Mouse (Mus musculus) megakaryocyte-erythroid progenitor cell, adult 5-6 weeks (primary cell): ENCODE measurements around the gene Sec22a. TPM values are rescaled to one million over a fixed set of nuclear protein-coding genes. Genes with fewer than 3 reads are reported as not detected.

Experiments
- ATAC-seq: replicated peaks from 2 replicates; pipeline ENCODE4 v1.8.0; 2016; ENCODE audit warnings: mild to moderate bottlenecking, inconsistent platforms; ENCODE audit not compliant: severe bottlenecking, poor library complexity, low FRiP score, low TSS enrichment
- total RNA-seq, 2 experiments: library from RNA; stranded (forward) in 1 of 2; stranded (reverse) in 1 of 2; fragments of 200-1000, 215-1000 nt in 1 of 2; fragments of >200 nt in 1 of 2; fragmentation: Nextera tagmentation in 1 of 2; gene quantifications; 2 replicates each; pipeline ENCODE4 v1.2.3; 2014 to 2017

Gene Sec22a
- total RNA-seq (2014; fragmentation: Nextera tagmentation) (9.8 and 13.7 TPM in 2 replicates), total RNA-seq (2017) (8.5 and 16.2 TPM in 2 replicates)

GRCm38 (mm10) chr16:35363150-35364062 lies at the start of gene Sec22a:
TSS of gene Sec22a (minus strand) at chr16:35363918.
- peak; percentile 99 for ATAC-seq

DNA sequence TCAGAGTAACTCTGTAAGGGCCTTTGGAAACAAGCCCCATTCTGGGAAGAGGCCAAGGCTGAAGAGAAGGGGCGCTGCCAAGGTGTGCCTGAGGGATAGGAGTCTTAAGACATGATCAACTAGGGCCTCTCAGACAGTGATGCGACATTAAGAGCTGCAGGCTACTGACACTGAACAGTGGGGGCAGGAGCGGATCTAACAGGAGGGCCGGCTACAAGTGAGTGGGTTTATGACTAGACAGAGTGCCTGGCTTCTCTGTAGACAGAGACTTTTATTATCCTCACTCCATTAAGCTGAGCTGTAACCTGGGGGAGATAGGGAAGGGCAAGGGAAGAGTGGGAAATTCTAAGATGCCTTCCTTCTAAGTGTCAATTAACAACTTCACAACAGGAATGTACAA lies 43.0 kb upstream of the Sec22a start:
- no peak for ATAC-seq

GRCm38 (mm10) chr16:35406166-35406565 lies 42.4 kb upstream of the Sec22a start:
- ATAC-seq = no peak

DNA sequence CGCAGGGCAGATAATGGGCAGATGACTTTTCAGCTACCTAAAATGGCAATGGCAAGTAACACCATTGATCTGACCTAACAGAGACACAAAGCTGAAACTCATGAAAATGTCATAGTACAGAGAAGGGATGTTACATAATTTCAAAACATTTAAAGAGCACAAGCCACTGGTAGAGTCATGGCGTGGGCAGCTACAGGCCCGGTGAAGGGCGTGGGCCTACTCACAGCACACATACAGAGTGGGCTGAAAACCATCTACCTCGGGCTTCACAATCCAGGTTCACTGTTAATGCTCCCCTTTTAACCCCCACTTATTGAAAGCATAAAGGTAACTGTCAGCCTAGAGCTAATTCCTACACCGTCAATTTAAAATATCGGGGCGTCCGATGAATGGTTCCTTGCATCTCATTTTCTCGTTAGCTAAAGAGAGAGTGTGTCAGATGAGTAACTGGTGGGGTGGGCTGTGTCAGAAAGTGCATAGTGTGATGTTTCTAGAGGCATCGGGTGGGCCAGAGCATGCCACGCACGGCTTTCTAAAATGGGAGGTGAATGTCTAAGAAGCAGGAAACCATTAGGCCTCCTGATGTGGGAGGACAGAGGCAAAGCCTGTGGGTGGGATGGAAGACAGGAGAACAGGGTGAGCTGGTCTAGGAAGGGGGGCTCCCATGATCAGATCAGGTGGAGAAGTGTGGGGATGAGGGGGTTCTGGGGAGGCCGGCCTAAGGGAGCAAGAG lies 41.8 kb upstream of the Sec22a start:
- ATAC-seq = no peak

GRCm38 (mm10) chr16:35404864-35405263 lies 41.1 kb upstream of the Sec22a start:
- no peak for ATAC-seq

DNA sequence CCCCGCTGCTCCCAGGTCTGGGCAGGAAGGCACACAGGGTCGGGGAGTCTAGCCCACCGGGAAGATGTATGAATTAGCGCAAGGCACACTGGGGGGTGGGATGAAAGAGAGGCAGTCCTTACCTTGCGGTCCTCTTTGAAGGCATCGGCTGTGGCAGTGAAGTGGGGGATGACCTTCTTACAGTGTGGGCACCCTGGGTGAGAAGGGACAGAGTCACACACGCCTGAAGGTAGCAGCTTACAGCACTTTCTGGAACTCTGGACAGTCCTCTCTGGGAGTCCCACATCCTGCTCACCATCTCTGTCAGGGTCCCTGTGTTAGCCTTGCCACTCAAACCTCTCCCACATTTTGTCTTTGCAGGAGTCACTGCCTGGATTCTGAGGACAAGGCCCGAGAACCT lies 40.2 kb upstream of the Sec22a start:
- no peak for ATAC-seq

DNA sequence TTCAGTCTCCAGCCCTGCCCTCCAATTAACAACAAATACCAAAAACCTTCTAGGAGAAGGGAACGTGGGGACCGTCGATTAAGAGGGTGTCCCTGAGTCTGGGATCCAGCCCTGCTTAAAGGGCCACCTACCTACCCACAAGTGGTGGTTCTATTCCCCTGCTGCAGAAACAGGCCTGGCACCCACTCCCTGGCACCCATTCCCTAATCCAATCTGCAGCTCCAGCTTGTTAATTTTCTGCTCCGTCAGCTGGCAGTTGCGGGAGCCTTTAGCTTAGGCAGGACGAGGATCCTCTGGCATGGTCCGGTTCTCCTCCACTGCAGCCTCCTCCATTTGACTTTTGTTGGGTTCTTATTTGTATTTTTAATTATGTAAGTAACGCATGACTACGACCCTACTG lies 39.6 kb upstream of the Sec22a start:
- no peak for ATAC-seq

DNA sequence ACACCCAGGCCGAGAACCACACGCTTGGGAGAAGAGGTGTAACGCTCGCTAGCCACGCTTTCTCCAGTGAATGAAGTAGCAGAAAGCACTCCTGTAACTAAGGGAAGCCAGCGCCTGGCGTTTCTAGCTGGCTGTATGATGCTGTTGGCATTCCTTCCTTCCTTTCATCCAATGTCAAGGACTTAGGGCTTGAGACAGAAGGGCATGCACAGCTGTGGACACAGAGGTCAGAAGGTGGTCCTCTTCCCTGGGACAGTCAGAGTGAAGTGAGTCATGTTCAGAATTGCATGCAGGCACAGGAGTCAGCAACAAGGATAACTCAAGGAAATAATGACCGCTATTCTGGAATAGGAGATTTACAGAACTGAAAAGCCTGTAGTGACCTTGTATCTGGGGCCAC lies 29.1 kb upstream of the Sec22a start:
- ATAC-seq = no peak

- no peak for ATAC-seq
Observed at GRCm38 (mm10) chr16:35385654-35386053, 21.9 kb upstream of the Sec22a start.

DNA sequence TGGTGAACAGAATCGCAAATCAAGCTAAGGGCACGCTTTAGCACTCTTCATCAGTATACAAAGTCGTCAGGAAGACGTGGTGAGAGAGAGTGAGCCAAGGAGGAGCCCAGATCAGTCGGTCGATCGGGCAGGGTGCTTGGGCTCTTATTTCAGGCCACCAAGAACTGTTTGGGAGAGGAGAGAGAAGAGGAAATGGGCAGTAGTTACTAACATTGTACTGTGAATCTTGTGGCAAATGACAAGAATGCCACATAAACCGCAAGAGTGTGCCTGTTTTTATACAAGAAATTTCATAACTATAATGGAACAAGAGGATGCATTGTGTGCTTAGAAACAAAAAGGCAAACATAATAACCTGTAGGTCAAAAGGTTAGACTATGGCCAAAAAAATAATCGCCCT lies 16.3 kb upstream of the Sec22a start:
- ATAC-seq = no peak

- ATAC-seq = no peak
Observed at GRCm38 (mm10) chr16:35379344-35379743, 15.6 kb upstream of the Sec22a start.

- peak; percentile 29 for ATAC-seq
Observed at GRCm38 (mm10) chr16:35364063-35364428, 328 bp upstream of the Sec22a start.

DNA sequence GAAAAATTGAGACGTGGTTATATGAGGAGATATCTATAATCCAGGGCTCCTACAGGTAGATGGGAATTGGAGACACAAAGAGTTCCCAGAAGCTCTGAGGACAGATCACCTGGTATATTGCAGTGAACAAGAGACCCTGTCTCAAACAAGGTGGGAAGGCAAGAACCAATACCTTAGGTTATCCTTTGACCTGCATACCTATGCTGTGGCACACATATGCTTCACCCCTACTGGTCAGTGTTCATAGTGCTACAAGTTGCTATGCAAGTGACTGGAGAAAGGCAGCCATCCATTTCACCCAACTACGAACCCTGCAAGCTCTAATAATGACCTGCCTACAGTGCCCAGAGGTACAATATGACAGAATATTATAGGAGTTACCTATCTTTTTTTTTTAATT lies 1.5 kb downstream of the Sec22a start:
- ATAC-seq = no peak

DNA sequence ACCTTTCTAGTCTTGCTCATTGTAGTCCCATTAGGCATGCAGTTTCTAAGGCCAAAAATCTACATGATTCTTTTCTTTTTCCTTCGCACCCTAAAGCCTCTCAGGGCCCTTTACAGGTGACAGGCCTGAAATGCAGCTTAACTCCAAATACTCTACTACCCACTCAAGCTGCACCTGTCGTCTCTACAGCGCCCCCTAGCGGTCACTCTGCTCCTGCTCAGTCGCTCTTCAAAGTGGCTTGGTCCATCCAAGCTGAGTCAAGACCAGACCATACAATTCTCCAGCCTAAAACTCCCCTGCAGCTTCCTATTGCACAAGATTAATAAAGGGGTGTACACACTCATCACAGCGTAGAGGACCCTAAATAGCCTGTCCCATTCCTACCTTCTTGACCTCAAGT lies 3.1 kb downstream of the Sec22a start:
- ATAC-seq = 0 out of 2 replicates have a peak, but pooled peaks have one; percentile 32

DNA sequence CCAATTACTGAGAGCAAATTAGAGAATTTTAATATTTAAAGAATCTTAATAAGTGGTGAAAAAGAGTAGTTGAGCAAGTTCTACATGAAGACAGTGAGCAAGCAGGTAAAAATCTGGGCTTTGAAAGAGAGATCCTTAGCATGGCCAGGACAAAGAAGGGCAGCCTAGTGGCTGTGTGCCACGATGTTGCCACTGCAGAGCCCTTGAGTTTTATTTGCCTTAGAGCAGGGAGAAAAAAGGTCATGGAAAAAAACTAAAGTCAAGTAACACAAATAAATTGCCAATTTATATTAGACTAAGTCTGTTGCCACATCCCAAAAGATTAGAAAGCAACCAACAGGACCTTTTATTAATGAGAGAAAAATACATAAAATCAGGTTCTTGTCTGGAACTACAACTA lies 6.3 kb downstream of the Sec22a start:
- ATAC-seq = no peak

DNA sequence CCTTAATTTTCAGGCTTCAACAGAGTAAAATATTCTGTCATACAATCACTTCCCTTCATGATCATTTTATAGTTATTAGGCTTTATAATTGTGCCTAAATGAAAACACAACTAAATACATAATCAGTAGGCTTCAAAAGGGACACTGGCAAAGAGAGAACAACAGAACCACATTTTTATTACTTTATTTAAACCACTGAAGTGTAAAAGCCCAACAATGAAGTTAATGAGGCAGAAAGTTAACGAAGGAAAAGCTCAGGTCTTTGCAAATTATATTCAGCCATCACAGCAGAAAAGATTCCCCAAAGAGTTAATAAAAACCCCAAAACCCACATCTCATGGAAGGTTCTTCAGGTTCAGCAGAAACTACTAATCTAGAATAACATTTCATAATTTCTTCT lies 33.3 kb downstream of the Sec22a start:
- ATAC-seq = no peak

GRCm38 (mm10) chr16:35319773-35320172 lies 43.9 kb downstream of the Sec22a start:
- no peak for ATAC-seq

- ATAC-seq = peak; percentile 87
Observed at GRCm38 (mm10) chr16:35319335-35319734, 44.4 kb downstream of the Sec22a start.

- ATAC-seq = peak; percentile 85
Observed at GRCm38 (mm10) chr16:35318397-35318796, 45.3 kb downstream of the Sec22a start.

DNA sequence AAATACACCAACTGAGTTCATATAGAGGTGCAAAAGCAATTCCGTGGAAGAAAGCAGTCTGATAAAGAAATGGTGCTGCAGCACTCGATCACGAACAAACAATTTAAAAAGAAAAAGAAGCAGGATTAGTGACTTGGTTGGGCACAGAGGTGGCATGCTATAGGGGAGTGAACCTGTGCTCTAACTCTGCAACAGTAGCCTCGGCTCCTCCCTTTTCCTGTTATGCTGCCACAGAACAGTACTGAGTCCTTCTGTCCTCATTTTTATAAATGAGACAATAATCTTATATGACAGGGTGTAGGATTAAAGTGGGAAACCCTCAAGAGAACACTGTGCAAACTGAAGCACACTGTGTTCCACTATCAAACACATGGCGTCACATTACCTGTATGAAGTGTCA lies 46.3 kb downstream of the Sec22a start:
- ATAC-seq = 0 out of 2 replicates have a peak, but pooled peaks have one; percentile 33

GRCm38 (mm10) chr16:35316856-35317264 lies 46.9 kb downstream of the Sec22a start:
- no peak for ATAC-seq
